Mouse (Mus musculus) cortical plate, adult 2 months (tissue): ENCODE measurements at regions not wholly inside any gene's neighbourhood (a gene's known extent, or its start where the extent isn't known, plus 50 kb on each side); places are given as distances from the start of the nearest gene placed in this dataset.

Source experiments
- CTCF ChIP-seq: fragments of 200-500 bp; IDR thresholded peaks from 2 replicates; pipeline ENCODE4 v1.5.1; 2011; ENCODE audit warnings: mild to moderate bottlenecking, control low read depth, low read length; ENCODE audit not compliant: insufficient read depth; ENCODE audit errors: extremely low read depth
- POLR2A ChIP-seq: fragments of 200-500 bp; IDR thresholded peaks from 2 replicates; pipeline ENCODE4 v1.6.1; 2011; ENCODE audit warnings: mild to moderate bottlenecking, low read length, control low read depth; ENCODE audit not compliant: insufficient read depth; ENCODE audit errors: extremely low read depth

GRCm38 (mm10) chr5:75401734-75402133 is 173.0 kb upstream of the Kit start:
- no peak for TF ChIP-seq CTCF
- TF ChIP-seq POLR2A, result no peak
